Mouse (Mus musculus) testis, adult 2 months (tissue): ENCODE measurements around the gene Pcnx. TPM values are rescaled to one million over a fixed set of nuclear protein-coding genes. Genes with fewer than 3 reads are reported as not detected.

ENCODE experiments used
- H3K27ac ChIP-seq: fragments of 200-500 bp; 2 replicates; pipeline ENCODE4 v1.5.1; 2012; ENCODE audit warnings: low read depth, low read length; ENCODE audit not compliant: control insufficient read depth, insufficient read depth
- H3K27me3 ChIP-seq: fragments of 200-500 bp; 2 replicates; pipeline ENCODE4 v1.6.1; 2012; ENCODE audit warnings: mild to moderate bottlenecking, low read length, moderate library complexity; ENCODE audit not compliant: control insufficient read depth, insufficient read depth
- H3K36me3 ChIP-seq: fragments of 200-500 bp; 2 replicates; pipeline ENCODE4 v1.6.1; 2012; ENCODE audit warnings: mild to moderate bottlenecking, low read length; ENCODE audit not compliant: control insufficient read depth, insufficient read depth
- H3K4me1 ChIP-seq: fragments of 200-500 bp; 2 replicates; pipeline ENCODE4 v1.6.1; 2012; ENCODE audit warnings: low read length; ENCODE audit not compliant: control insufficient read depth, insufficient read depth
- H3K4me3 ChIP-seq: fragments of 200-500 bp; 2 replicates; pipeline ENCODE4 v1.5.1; 2012; ENCODE audit warnings: low read depth, mild to moderate bottlenecking, low read length, moderate library complexity, mixed read lengths; ENCODE audit not compliant: control insufficient read depth
- CTCF ChIP-seq: fragments of 200-500 bp; IDR thresholded peaks from 2 replicates; pipeline ENCODE4 v1.5.1; 2012; ENCODE audit warnings: low read depth, mild to moderate bottlenecking, inconsistent platforms, low read length, moderate library complexity; ENCODE audit not compliant: control insufficient read depth, insufficient read depth, insufficient replicate concordance
- POLR2A ChIP-seq: fragments of 200-500 bp; IDR thresholded peaks from 2 replicates; pipeline ENCODE4 v1.6.1; 2012; ENCODE audit warnings: low read depth, mild to moderate bottlenecking, inconsistent platforms, low read length, moderate library complexity; ENCODE audit not compliant: control insufficient read depth
- polyA plus RNA-seq: library from polyadenylated mRNA; depleted of rRNA; stranded (reverse); fragments of >200 nt; gene quantifications from 2 replicates; pipeline ENCODE4 v1.2.3, GENCODE M21; 2012; rRNA removed

Gene Pcnx
- 49.1 and 54.2 TPM in 2 replicates for polyA plus RNA-seq

- peaks cover 13% of the 10 kb centered on the region for H3K4me1 ChIP-seq
- peak within 1 kb of the TSS; percentile 92 for H3K4me3 ChIP-seq
- H3K27me3 ChIP-seq, result no peaks in the 10 kb centered on the region
Observed at GRCm38 (mm10) chr12:81859351-81860307, at the start of gene Pcnx. Gene Pcnx (plus strand): TSS chr12:81860023.

GRCm38 (mm10) chr12:81810417-81810816, 49.4 kb upstream of the Pcnx start:
- Histone ChIP-seq H3K36me3 (no peaks in the 10 kb centered on the region), H3K4me1 (peaks cover 12% of the 10 kb centered on the region), H3K27me3 (no peaks in the 10 kb centered on the region), H3K27ac (no peak overlapping the region), H3K4me3 (no peak overlapping the region)
- TF ChIP-seq CTCF, result no peak

More at GRCm38 (mm10) chr12:81859351-81860307, at the start of gene Pcnx:
- Histone ChIP-seq H3K27ac (peak within 1 kb of the TSS; percentile 96), H3K36me3 (no peaks in the 10 kb centered on the region)
- TF ChIP-seq POLR2A, result peak; percentile 54
- peak; percentile 49; the same call in 1 of the 2 replicates for TF ChIP-seq CTCF

- Histone ChIP-seq H3K27me3 (no peaks in the 10 kb centered on the region), H3K4me1 (peaks cover 6% of the 10 kb centered on the region; the same call in 1 of the 2 replicates), H3K36me3 (no peaks in the 10 kb centered on the region), H3K4me3 (no peak overlapping the region), H3K27ac (no peak overlapping the region)
- no peak for TF ChIP-seq CTCF
- TF ChIP-seq POLR2A, result no peak
Observed at GRCm38 (mm10) chr12:81814742-81815141, 45.1 kb upstream of the Pcnx start.

GRCm38 (mm10) chr12:81816330-81817125, 43.3 kb upstream of the Pcnx start:
- H3K27ac ChIP-seq, result peak overlapping the region; percentile 42
- TF ChIP-seq CTCF (no peak), POLR2A (no peak)
- peak overlapping the region; percentile 8; the same call in 1 of the 2 replicates for H3K4me3 ChIP-seq

GRCm38 (mm10) chr12:81817126-81817505, 42.7 kb upstream of the Pcnx start:
- Histone ChIP-seq H3K36me3 (no peaks in the 10 kb centered on the region), H3K27ac (peak overlapping the region; percentile 42), H3K4me3 (peak overlapping the region; percentile 8; the same call in 1 of the 2 replicates), H3K4me1 (peaks cover 6% of the 10 kb centered on the region; the same call in 1 of the 2 replicates), H3K27me3 (no peaks in the 10 kb centered on the region)
- TF ChIP-seq POLR2A (no peak), CTCF (no peak)

More at GRCm38 (mm10) chr12:81816330-81817125, 43.3 kb upstream of the Pcnx start:
- Histone ChIP-seq H3K36me3 (no peaks in the 10 kb centered on the region), H3K27me3 (no peaks in the 10 kb centered on the region), H3K4me1 (peaks cover 6% of the 10 kb centered on the region; the same call in 1 of the 2 replicates)

GRCm38 (mm10) chr12:81820700-81821099, 39.1 kb upstream of the Pcnx start:
- Histone ChIP-seq H3K27me3 (no peaks in the 10 kb centered on the region), H3K36me3 (no peaks in the 10 kb centered on the region), H3K4me3 (no peak overlapping the region), H3K4me1 (peaks cover 6% of the 10 kb centered on the region; the same call in 1 of the 2 replicates), H3K27ac (no peak overlapping the region)
- TF ChIP-seq POLR2A, result no peak
- TF ChIP-seq CTCF, result no peak

- H3K4me1 ChIP-seq, result peaks cover under 1% of the 10 kb centered on the region; the same call in 1 of the 2 replicates
- H3K27ac ChIP-seq, result no peak overlapping the region
- no peaks in the 10 kb centered on the region for H3K27me3 ChIP-seq
- TF ChIP-seq CTCF (no peak), POLR2A (no peak)
- no peaks in the 10 kb centered on the region for H3K36me3 ChIP-seq
- no peak overlapping the region for H3K4me3 ChIP-seq
Observed at GRCm38 (mm10) chr12:81822176-81822575, 37.6 kb upstream of the Pcnx start.
